Mouse (Mus musculus) lung, postnatal 0 days (tissue): Measurements from ENCODE around the gene Rln1.

Source experiments
- CTCF ChIP-seq: IDR thresholded peaks from 2 replicates; pipeline ENCODE4 v1.5.1; 2016; ENCODE audit warnings: antibody characterized with exemption, mild to moderate bottlenecking
- EP300 ChIP-seq: IDR thresholded peaks from 2 replicates; pipeline ENCODE4 v1.6.1; 2016; ENCODE audit warnings: antibody characterized with exemption, mild to moderate bottlenecking, control low read depth

- no peak for TF ChIP-seq CTCF
- TF ChIP-seq EP300: no peak
These were observed 42.9 kb downstream of the Rln1 start for GRCm38 (mm10) chr19:29291532-29291931.
